26 mouse cellular contexts compared by ENCODE assay signal in the genomic region with DNA sequence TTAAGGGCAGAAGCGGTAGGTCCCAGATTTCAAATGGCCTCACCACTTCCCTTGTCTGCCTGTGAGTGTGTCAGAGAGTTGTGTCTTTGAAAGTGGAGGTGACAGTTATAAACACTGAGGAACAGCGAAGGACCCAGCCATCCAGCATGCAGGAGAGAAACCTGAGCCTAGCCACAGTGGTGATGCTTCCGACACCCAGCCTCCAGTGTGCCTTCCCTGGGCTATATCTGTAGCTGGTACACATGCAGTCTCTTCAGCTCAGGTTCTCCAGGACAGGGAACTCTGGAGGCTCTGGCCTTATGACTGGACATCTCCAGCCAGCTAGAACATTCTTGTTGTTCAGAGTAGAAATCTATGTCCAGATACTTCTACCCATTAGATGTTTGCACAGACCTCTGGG. TPM values are rescaled to one million over a fixed set of nuclear protein-coding genes. Genes with fewer than 3 reads are reported as not detected.
DNase-seq lines count a peak whose midpoint lies in the region; ATAC-seq and TF ChIP-seq lines count a peak whose summit lies in the region.
"Had no signal": no experiment of that assay in that cellular context is flagged by ENCODE, and none has a peak within 500 bp of the region (broad histone marks: within the 10 kb centered on the region; RNA-seq: fewer than 3 reads in every experiment).

No protein-coding gene starts in this region.

- no peak for TF ChIP-seq CTCF in stomach, postnatal 0 days (IDR thresholded peaks at IDR 0.05; ENCODE audit: low read depth)

- DNase-seq in heart, embryonic 10.5 days (ENCODE audit: low spot score), result no peak
- DNase-seq in heart, postnatal 36 days, result no peak
- DNase-seq in heart, adult 9 months (ENCODE audit: low spot score in 2 of 2), result no peak
- DNase-seq in lung, postnatal 14 days, result no peak
- DNase-seq in stomach, postnatal 0 days (ENCODE audit: low spot score), result no peak
- DNase-seq: adrenal gland, postnatal 36 days; B cell, adult 2 months; cerebellum, adult 11 months; cerebellum, adult 9-11 months; gastrocnemius, postnatal 10 days; kidney, adult 18-20 months; layer of hippocampus, adult 9-11 months; liver, embryonic 13.5 days; thymus, adult 2 months had no signal

- no peak for ATAC-seq in heart, embryonic 16.5 days (replicated peaks; ENCODE audit: extremely low read depth, insufficient read depth, low FRiP score)
- ATAC-seq in lung, embryonic 16.5 days (ENCODE audit: low read depth), result no peak
- no peak for ATAC-seq in stomach, postnatal 0 days (ENCODE audit: low FRiP score, low TSS enrichment)
- ATAC-seq: forebrain, embryonic 14.5 days; midbrain, embryonic 15.5 days; Patski had no signal

- no peak for TF ChIP-seq EP300 in stomach, postnatal 0 days (optimal IDR thresholded peaks at IDR 0.05)

- H3K27ac ChIP-seq in heart, embryonic 10.5 days, result peak overlapping the region; percentile 98
- H3K27ac ChIP-seq in heart, embryonic 16.5 days (ENCODE audit: low read length), result no peak overlapping the region
- peak overlapping the region; percentile 65 for H3K27ac ChIP-seq in lung, embryonic 16.5 days (ENCODE audit: low read length)
- H3K27ac ChIP-seq in stomach, postnatal 0 days (replicated peaks), result no peak overlapping the region
- H3K27ac ChIP-seq: embryonic facial prominence, embryonic 15.5 days; hindbrain, embryonic 12.5 days; kidney, postnatal 0 days; liver, embryonic 13.5 days; macrophage; midbrain, embryonic 15.5 days; neural tube, embryonic 13.5 days; stomach, embryonic 15.5 days had no signal

- peak overlapping the region; percentile 52 for H3K9ac ChIP-seq in heart, embryonic 16.5 days (ENCODE audit: low read length)
- H3K9ac ChIP-seq in lung, embryonic 16.5 days (ENCODE audit: low read length), result peak overlapping the region; percentile 29
- H3K9ac ChIP-seq in stomach, postnatal 0 days (ENCODE audit: low read length), result peak overlapping the region; percentile 9; the same call in 1 of the 2 replicates
- H3K9ac ChIP-seq: embryonic facial prominence, embryonic 15.5 days; hindbrain, embryonic 12.5 days; liver, embryonic 13.5 days; midbrain, embryonic 15.5 days; neural tube, embryonic 13.5 days; stomach, embryonic 15.5 days had no signal

- H3K27me3 ChIP-seq in heart, embryonic 10.5 days (ENCODE audit: insufficient read depth, poor library complexity, severe bottlenecking), result peaks cover 57% of the 10 kb centered on the region
- peaks cover 3% of the 10 kb centered on the region; the same call in 1 of the 2 replicates for H3K27me3 ChIP-seq in heart, embryonic 16.5 days (ENCODE audit: control insufficient read depth, insufficient read depth, low read length)
- H3K27me3 ChIP-seq in lung, embryonic 16.5 days (ENCODE audit: control insufficient read depth, insufficient read depth, low read depth, low read length), result peaks cover 14% of the 10 kb centered on the region; the same call in 1 of the 2 replicates
- H3K27me3 ChIP-seq in stomach, postnatal 0 days (ENCODE audit: control insufficient read depth, insufficient read depth, low read length), result no peaks in the 10 kb centered on the region
- H3K27me3 ChIP-seq: embryonic facial prominence, embryonic 15.5 days; Patski had no signal

- peak overlapping the region; percentile 85 for H3K4me2 ChIP-seq in heart, embryonic 16.5 days (ENCODE audit: low read depth, low read length)
- peak overlapping the region; percentile 95 for H3K4me2 ChIP-seq in lung, embryonic 16.5 days (ENCODE audit: low read depth, low read length)
- H3K4me2 ChIP-seq in stomach, postnatal 0 days (replicated peaks; ENCODE audit: low read depth), result no peak overlapping the region
- H3K4me2 ChIP-seq: midbrain, embryonic 15.5 days; neural tube, embryonic 13.5 days had no signal

- 0 out of 2 replicates have a peak, but pooled peaks cover 9% of the 10 kb centered on the region for H3K36me3 ChIP-seq in heart, embryonic 10.5 days
- no peaks in the 10 kb centered on the region for H3K36me3 ChIP-seq in heart, embryonic 16.5 days (ENCODE audit: control insufficient read depth, insufficient read depth)
- no peaks in the 10 kb centered on the region for H3K36me3 ChIP-seq in lung, embryonic 16.5 days (ENCODE audit: control insufficient read depth, insufficient read depth, low read length)
- no peaks in the 10 kb centered on the region for H3K36me3 ChIP-seq in stomach, postnatal 0 days (ENCODE audit: control insufficient read depth, insufficient read depth, low read length)
- H3K36me3 ChIP-seq: embryonic facial prominence, embryonic 15.5 days; G1E; hindbrain, embryonic 12.5 days; liver, embryonic 13.5 days; midbrain, embryonic 15.5 days; neural tube, embryonic 13.5 days; stomach, embryonic 15.5 days had no signal

- H3K9me3 ChIP-seq in heart, embryonic 10.5 days, result no peaks in the 10 kb centered on the region
- no peaks in the 10 kb centered on the region for H3K9me3 ChIP-seq in heart, embryonic 16.5 days (replicated peaks; ENCODE audit: control insufficient read depth, low read length)
- no peaks in the 10 kb centered on the region for H3K9me3 ChIP-seq in lung, embryonic 16.5 days (ENCODE audit: control insufficient read depth, low read length)
- no peaks in the 10 kb centered on the region for H3K9me3 ChIP-seq in stomach, postnatal 0 days (ENCODE audit: control insufficient read depth, low read length)
- H3K9me3 ChIP-seq: embryonic facial prominence, embryonic 15.5 days; G1E; hindbrain, embryonic 12.5 days; liver, embryonic 13.5 days; midbrain, embryonic 15.5 days; neural tube, embryonic 13.5 days; stomach, embryonic 15.5 days had no signal

- 54% methylated on average over 3 of the region's 3 CpGs for WGBS in heart, embryonic 10.5 days
- 72% methylated on average over 3 of the region's 3 CpGs for whole genome bisulfite sequencing in heart, embryonic 16.5 days
- 61% methylated on average over 3 of the region's 3 CpGs for WGBS in lung, embryonic 16.5 days
- 97% methylated on average over 3 of the region's 3 CpGs for WGBS in stomach, postnatal 0 days

- intact Hi-C loops in heart, postnatal 36 days (cut with DNase I), result no loop called here

- peak overlapping the region; percentile 76 for H3K4me3 ChIP-seq in heart, embryonic 10.5 days
- H3K4me3 ChIP-seq in heart, embryonic 16.5 days (ENCODE audit: low read length), result peak overlapping the region; percentile 66
- peak overlapping the region; percentile 25 for H3K4me3 ChIP-seq in lung, embryonic 16.5 days (ENCODE audit: low read length)
- no peak overlapping the region for H3K4me3 ChIP-seq in stomach, postnatal 0 days (ENCODE audit: low read depth, low read length)
- H3K4me3 ChIP-seq: embryonic facial prominence, embryonic 15.5 days; liver, embryonic 13.5 days; midbrain, embryonic 15.5 days; neural tube, embryonic 13.5 days had no signal

- peaks cover 92% of the 10 kb centered on the region for H3K4me1 ChIP-seq in heart, embryonic 10.5 days
- peaks cover 51% of the 10 kb centered on the region for H3K4me1 ChIP-seq in heart, embryonic 16.5 days (ENCODE audit: control insufficient read depth, insufficient read depth, low read length)
- peaks cover 39% of the 10 kb centered on the region for H3K4me1 ChIP-seq in lung, embryonic 16.5 days (replicated peaks; ENCODE audit: control insufficient read depth, insufficient read depth, low read length)
- peaks cover 2% of the 10 kb centered on the region for H3K4me1 ChIP-seq in stomach, postnatal 0 days (replicated peaks; ENCODE audit: control insufficient read depth, insufficient read depth)

RNA-seq across cellular contexts. Expression of gene Dab2ip, which starts 25.9 kb away (rescaled TPM):
- 47.6 and 49.0 TPM in 2 replicates for polyA plus RNA-seq in heart, embryonic 10.5 days (2016; fragmentation: Nextera tagmentation; extraction: Ambion mirVana)
- 10 to 100 TPM; 41.7 to 54.2 TPM for total RNA-seq in heart, postnatal 36 days (2021)
- polyA plus RNA-seq in heart, embryonic 16.5 days (2015; fragmentation: Nextera tagmentation; extraction: Ambion mirVana), result 27.1 and 32.9 TPM in 2 replicates
- 30.9 and 34.2 TPM in 2 replicates for polyA plus RNA-seq in lung, embryonic 16.5 days (2015; fragmentation: Nextera tagmentation; extraction: Ambion mirVana)
- polyA plus RNA-seq in stomach, postnatal 0 days (2015; fragmentation: Nextera tagmentation; extraction: Ambion mirVana), result 46.4 and 48.1 TPM in 2 replicates

Comparison
In these comparisons a context has a peak if more than half of its experiments do, and no peak if none do; other contexts are left out.
1. H3K27ac ChIP-seq: peak in heart, embryonic 10.5 days (single experiment) and lung, embryonic 16.5 days (single experiment); none in heart, embryonic 16.5 days (single experiment) and stomach, postnatal 0 days (single experiment).
2. Peak in every context shown above with its lines, with median percentiles within 50 percentile points of each other: H3K9ac ChIP-seq.